8 mouse cellular contexts compared by ENCODE assay signal in genomic region chr2:13574801-13575150, GRCm38 (mm10). TPM values are rescaled to one million over a fixed set of nuclear protein-coding genes. Genes with fewer than 3 reads are reported as not detected.
A peak's percentile ranks its signal among the peaks of the same experiment; 100 is the strongest.
DNase-seq lines count a peak whose midpoint lies in the region; ATAC-seq lines count a peak whose summit lies in the region.

No protein-coding gene starts in this region.

- peak overlapping the region; percentile 84 for H3K9ac ChIP-seq in embryonic facial prominence, embryonic 15.5 days
- peak overlapping the region; percentile 85 for H3K9ac ChIP-seq in limb, embryonic 15.5 days
- peak overlapping the region; percentile 75 for H3K9ac ChIP-seq in midbrain, embryonic 14.5 days (replicated peaks; ENCODE audit: low read length)

- peak overlapping the region; percentile 51 for H3K4me2 ChIP-seq in embryonic facial prominence, embryonic 15.5 days (replicated peaks)
- peak overlapping the region; percentile 59 for H3K4me2 ChIP-seq in limb, embryonic 15.5 days
- H3K4me2 ChIP-seq in midbrain, embryonic 14.5 days (ENCODE audit: low read length) = peak overlapping the region; percentile 80

- peak; percentile 11 for DNase-seq in urinary bladder, postnatal 10 days (ENCODE audit: low spot score)
- no peak for DNase-seq in urinary bladder, adult 2 months (ENCODE audit: low spot score)
- peak; percentile 63 to 64 for DNase-seq in heart, postnatal 10 days
- no peak for DNase-seq in midbrain, embryonic 14.5 days
- peak; percentile 48 to 64 for DNase-seq in thymus, adult 18-20 months
- no peak for DNase-seq in layer of hippocampus, adult 9-11 months

- peaks cover 20% of the 10 kb centered on the region for H3K4me1 ChIP-seq in embryonic facial prominence, embryonic 15.5 days
- peaks cover 28% of the 10 kb centered on the region for H3K4me1 ChIP-seq in limb, embryonic 15.5 days
- H3K4me1 ChIP-seq in midbrain, embryonic 14.5 days (ENCODE audit: control insufficient read depth, insufficient read depth, low read length) = peaks cover 13% of the 10 kb centered on the region

- peak overlapping the region; percentile 95 for H3K27ac ChIP-seq in embryonic facial prominence, embryonic 15.5 days (replicated peaks)
- peak overlapping the region; percentile 97 for H3K27ac ChIP-seq in limb, embryonic 15.5 days
- peak overlapping the region; percentile 90 for H3K27ac ChIP-seq in midbrain, embryonic 14.5 days (replicated peaks; ENCODE audit: low read depth, low read length)

- no peaks in the 10 kb centered on the region for H3K9me3 ChIP-seq in embryonic facial prominence, embryonic 15.5 days (replicated peaks)
- H3K9me3 ChIP-seq in limb, embryonic 15.5 days = no peaks in the 10 kb centered on the region
- no peaks in the 10 kb centered on the region for H3K9me3 ChIP-seq in midbrain, embryonic 14.5 days (ENCODE audit: control insufficient read depth, low read length)

- no peak for ATAC-seq in embryonic facial prominence, embryonic 15.5 days (ENCODE audit: insufficient number of reproducible peaks, low FRiP score, low TSS enrichment, low read depth)
- ATAC-seq in limb, embryonic 15.5 days (ENCODE audit: insufficient number of reproducible peaks, low FRiP score, low TSS enrichment, low read depth) = no peak
- peak; percentile 3; the same call in 1 of the 2 replicates for ATAC-seq in midbrain, embryonic 14.5 days (ENCODE audit: low FRiP score, low TSS enrichment)

- peaks cover 15% of the 10 kb centered on the region for H3K36me3 ChIP-seq in embryonic facial prominence, embryonic 15.5 days
- peaks cover 26% of the 10 kb centered on the region for H3K36me3 ChIP-seq in limb, embryonic 15.5 days
- peaks cover 14% of the 10 kb centered on the region for H3K36me3 ChIP-seq in midbrain, embryonic 14.5 days (ENCODE audit: control insufficient read depth, insufficient read depth, low read length)

- H3K4me3 ChIP-seq in embryonic facial prominence, embryonic 15.5 days (replicated peaks) = peak overlapping the region; percentile 61
- H3K4me3 ChIP-seq in limb, embryonic 15.5 days = peak overlapping the region; percentile 76
- peak overlapping the region; percentile 67 for H3K4me3 ChIP-seq in midbrain, embryonic 14.5 days (replicated peaks; ENCODE audit: low read depth, low read length)

- intact Hi-C loops in heart, postnatal 10 days (cut with DNase I) = loop anchor here (1.0 to 5.0 kb wide), 5 partner anchors 30 to 284 kb away; partner anchors contain the start of gene Trdmt1

- WGBS in embryonic facial prominence, embryonic 15.5 days = under 1% methylated on average over 21 of the region's 21 CpGs
- under 1% methylated on average over 21 of the region's 21 CpGs for WGBS in limb, embryonic 15.5 days
- WGBS in midbrain, embryonic 14.5 days = 0% methylated on average over 21 of the region's 21 CpGs

- no peaks in the 10 kb centered on the region for H3K27me3 ChIP-seq in embryonic facial prominence, embryonic 15.5 days
- no peaks in the 10 kb centered on the region for H3K27me3 ChIP-seq in limb, embryonic 15.5 days
- no peaks in the 10 kb centered on the region for H3K27me3 ChIP-seq in midbrain, embryonic 14.5 days (ENCODE audit: control insufficient read depth, insufficient read depth, low read length)

RNA-seq across cellular contexts. Expression of gene Vim, which starts 1.0 kb away (rescaled TPM):
- 971 and 1,095 TPM in 2 replicates for polyA plus RNA-seq in urinary bladder, adult 2 months (2012; rRNA removed)
- polyA plus RNA-seq in embryonic facial prominence, embryonic 15.5 days (2015; fragmentation: Nextera tagmentation; extraction: Ambion mirVana) = 1,081 and 1,117 TPM in 2 replicates
- total RNA-seq in heart, postnatal 10 days (2021) = 100 to 1,000 TPM; 921 to 996 TPM
- 1,276 and 1,300 TPM in 2 replicates for polyA plus RNA-seq in limb, embryonic 15.5 days (2015; fragmentation: Nextera tagmentation; extraction: Ambion mirVana)
- polyA plus RNA-seq in midbrain, embryonic 14.5 days (2014; fragmentation: Nextera tagmentation; extraction: Ambion mirVana) = 432 and 607 TPM in 2 replicates

RNA-seq across cellular contexts. Expression of gene Trdmt1, which starts 30.3 kb away (rescaled TPM):
- 9.8 and 10.0 TPM in 2 replicates for polyA plus RNA-seq in urinary bladder, adult 2 months (2012; rRNA removed)
- polyA plus RNA-seq in embryonic facial prominence, embryonic 15.5 days (2015; fragmentation: Nextera tagmentation; extraction: Ambion mirVana) = 7.7 and 9.3 TPM in 2 replicates
- 10 to 100 TPM in 1 of 2 experiments, 1 to 10 TPM in 1; 9.4 to 11.1 TPM for total RNA-seq in heart, postnatal 10 days (2021)
- 8.9 and 11.5 TPM in 2 replicates for polyA plus RNA-seq in limb, embryonic 15.5 days (2015; fragmentation: Nextera tagmentation; extraction: Ambion mirVana)
- polyA plus RNA-seq in midbrain, embryonic 14.5 days (2014; fragmentation: Nextera tagmentation; extraction: Ambion mirVana) = 8.6 and 8.9 TPM in 2 replicates

Comparison
In these comparisons a context has a peak if more than half of its experiments do, and no peak if none do; other contexts are left out.
1. DNase-seq: peak in urinary bladder, postnatal 10 days (single experiment), heart, postnatal 10 days (2 of 2) and thymus, adult 18-20 months (2 of 2); none in urinary bladder, adult 2 months (single experiment), midbrain, embryonic 14.5 days (single experiment) and layer of hippocampus, adult 9-11 months (single experiment).
2. Peak in every context shown above with its lines, with median percentiles within 50 percentile points of each other: H3K27ac ChIP-seq, H3K4me2 ChIP-seq, H3K4me3 ChIP-seq and H3K9ac ChIP-seq.